Mouse (Mus musculus) C2C12 (cell line): ENCODE measurements around the gene Ptpra.

Source experiments
- CEBPB ChIP-seq: IDR thresholded peaks from one replicate; pipeline ENCODE4 v1.6.1; 2011; ENCODE audit warnings: low read depth, mild to moderate bottlenecking, control low read depth, moderate library complexity
- CTCF ChIP-seq: IDR thresholded peaks from one replicate; pipeline ENCODE4 v1.5.1; 2011; ENCODE audit not compliant: control insufficient read depth, insufficient read depth, insufficient read length
- MAX ChIP-seq: IDR thresholded peaks from one replicate; pipeline ENCODE4 v1.6.1; 2011; ENCODE audit warnings: mild to moderate bottlenecking, control low read depth
- MYOG ChIP-seq: IDR thresholded peaks from one replicate; pipeline ENCODE4 v1.6.1; 2011; ENCODE audit not compliant: control insufficient read depth, insufficient read length; ENCODE audit errors: extremely low read depth
- USF1 ChIP-seq: IDR thresholded peaks from one replicate; pipeline ENCODE4 v1.6.1; 2011; ENCODE audit warnings: low read depth, mild to moderate bottlenecking, control low read depth, moderate library complexity

DNA sequence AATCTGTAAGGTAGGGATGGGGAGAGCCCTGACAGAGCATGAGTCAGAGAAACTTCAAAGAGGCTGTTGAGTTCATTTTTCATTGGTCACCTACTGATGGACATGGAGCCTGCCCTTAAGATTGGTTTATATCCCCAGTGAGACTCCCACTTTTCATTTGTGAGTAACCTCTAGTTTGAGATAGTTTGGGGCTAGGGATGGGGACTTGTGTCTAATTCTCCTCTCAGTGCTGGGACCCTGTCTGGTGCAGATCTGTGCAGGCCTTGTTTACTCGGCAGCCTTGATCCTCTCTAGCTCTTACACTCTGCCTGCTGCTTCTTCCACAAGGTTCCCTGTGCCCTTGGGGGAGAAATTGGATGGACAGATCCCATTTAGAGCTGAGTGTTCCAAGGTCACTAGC is 34.1 kb downstream of the Ptpra start:
- no peak for TF ChIP-seq CTCF
- TF ChIP-seq MAX: no peak
- no peak for TF ChIP-seq MYOG
- no peak for TF ChIP-seq USF1
- no peak for TF ChIP-seq CEBPB
